Mouse (Mus musculus) kidney, adult 2 months (tissue): ENCODE results near the gene Fbxw5.

ENCODE experiments used
- CTCF ChIP-seq: fragments of 200-500 bp; conservative IDR thresholded peaks from 2 replicates; pipeline ENCODE4 v1.5.1; 2011; ENCODE audit warnings: low read depth, mild to moderate bottlenecking, control low read depth, low read length, moderate library complexity, mixed read lengths; ENCODE audit not compliant: insufficient read depth, insufficient read length
- POLR2A ChIP-seq: fragments of 200-500 bp; IDR thresholded peaks from one replicate; pipeline ENCODE4 v1.6.1; 2011; ENCODE audit warnings: low read depth, low read length, control low read depth

GRCm38 (mm10) chr2:25505860-25506259 lies 5.3 kb downstream of the Fbxw5 start:
- TF ChIP-seq CTCF (no peak), POLR2A (no peak)
